Mouse (Mus musculus): ENCODE results near the gene Tnfrsf21. TPM values are rescaled to one million over a fixed set of nuclear protein-coding genes. Genes with fewer than 3 reads are reported as not detected.

The Tnfrsf21 gene
- polyA plus RNA-seq, 1 experiment: 29.5 TPM

- Histone ChIP-seq H3K4me3 (replicated peaks; ENCODE audit: extremely low read depth, low read depth, low read length) (no peak overlapping the region), H3K4me1 (ENCODE audit: control insufficient read depth, insufficient read depth, low read length) (peaks cover 6% of the 10 kb centered on the region; the same call in 1 of the 2 replicates)
- TF ChIP-seq POLR2A (IDR thresholded peaks at IDR 0.05; ENCODE audit: borderline replicate concordance, extremely low read depth, low read depth, low read length) (no peak), CTCF (IDR thresholded peaks at IDR 0.05; ENCODE audit: insufficient read depth, low read length) (no peak)
- 73% methylated on average over 11 of the region's 11 CpGs for WGBS
- no peak for DNase-seq
Observed at GRCm38 (mm10) chr17:43072142-43072786, 55.9 kb downstream of the Tnfrsf21 start.

- no peak for DNase-seq
- Histone ChIP-seq H3K4me3 (replicated peaks; ENCODE audit: extremely low read depth, low read depth, low read length) (no peak overlapping the region), H3K4me1 (ENCODE audit: control insufficient read depth, insufficient read depth, low read length) (peaks cover 6% of the 10 kb centered on the region; the same call in 1 of the 2 replicates)
- TF ChIP-seq POLR2A (IDR thresholded peaks at IDR 0.05; ENCODE audit: borderline replicate concordance, extremely low read depth, low read depth, low read length) (no peak), CTCF (IDR thresholded peaks at IDR 0.05; ENCODE audit: insufficient read depth, low read length) (no peak)
- 51% methylated on average over 5 of the region's 5 CpGs for WGBS
Observed at GRCm38 (mm10) chr17:43072787-43073148, 56.4 kb downstream of the Tnfrsf21 start.

GRCm38 (mm10) chr17:43074391-43074790, 58.0 kb downstream of the Tnfrsf21 start:
- no peak for TF ChIP-seq POLR2A (IDR thresholded peaks at IDR 0.05; ENCODE audit: borderline replicate concordance, extremely low read depth, low read depth, low read length)
- no peak for TF ChIP-seq CTCF (IDR thresholded peaks at IDR 0.05; ENCODE audit: insufficient read depth, low read length)
- H3K4me1 ChIP-seq (ENCODE audit: control insufficient read depth, insufficient read depth, low read length): peaks cover 6% of the 10 kb centered on the region; the same call in 1 of the 2 replicates
- 84% methylated on average over 5 of the region's 5 CpGs for WGBS
- DNase-seq: no peak
- H3K4me3 ChIP-seq (replicated peaks; ENCODE audit: extremely low read depth, low read depth, low read length): no peak overlapping the region

GRCm38 (mm10) chr17:43075100-43075499, 58.7 kb downstream of the Tnfrsf21 start:
- no peak for DNase-seq
- WGBS: 69% methylated on average over 8 of the region's 8 CpGs
- H3K4me3 ChIP-seq (replicated peaks; ENCODE audit: extremely low read depth, low read depth, low read length): no peak overlapping the region
- TF ChIP-seq POLR2A (IDR thresholded peaks at IDR 0.05; ENCODE audit: borderline replicate concordance, extremely low read depth, low read depth, low read length): no peak
- no peak for TF ChIP-seq CTCF (IDR thresholded peaks at IDR 0.05; ENCODE audit: insufficient read depth, low read length)
- peaks cover 6% of the 10 kb centered on the region; the same call in 1 of the 2 replicates for H3K4me1 ChIP-seq (ENCODE audit: control insufficient read depth, insufficient read depth, low read length)

GRCm38 (mm10) chr17:43075937-43076336, 59.6 kb downstream of the Tnfrsf21 start:
- 50% methylated on average over 8 of the region's 8 CpGs for WGBS
- H3K4me1 ChIP-seq (ENCODE audit: control insufficient read depth, insufficient read depth, low read length): peaks cover 6% of the 10 kb centered on the region; the same call in 1 of the 2 replicates
- H3K4me3 ChIP-seq (replicated peaks; ENCODE audit: extremely low read depth, low read depth, low read length): no peak overlapping the region
- TF ChIP-seq CTCF (IDR thresholded peaks at IDR 0.05; ENCODE audit: insufficient read depth, low read length): no peak
- no peak for TF ChIP-seq POLR2A (IDR thresholded peaks at IDR 0.05; ENCODE audit: borderline replicate concordance, extremely low read depth, low read depth, low read length)
- DNase-seq: peak; percentile 17

- 32% methylated on average over 18 of the region's 18 CpGs for WGBS
- Histone ChIP-seq H3K4me1 (ENCODE audit: control insufficient read depth, insufficient read depth, low read length) (peaks cover 6% of the 10 kb centered on the region; the same call in 1 of the 2 replicates), H3K4me3 (replicated peaks; ENCODE audit: extremely low read depth, low read depth, low read length) (no peak overlapping the region)
- peak; percentile 50 for DNase-seq
- TF ChIP-seq CTCF (IDR thresholded peaks at IDR 0.05; ENCODE audit: insufficient read depth, low read length) (no peak), POLR2A (IDR thresholded peaks at IDR 0.05; ENCODE audit: borderline replicate concordance, extremely low read depth, low read depth, low read length) (no peak)
Observed at GRCm38 (mm10) chr17:43076801-43077493, 60.6 kb downstream of the Tnfrsf21 start.

- 48% methylated on average over 4 of the region's 4 CpGs for whole genome bisulfite sequencing
- Histone ChIP-seq H3K4me3 (replicated peaks; ENCODE audit: extremely low read depth, low read depth, low read length) (no peak overlapping the region), H3K4me1 (ENCODE audit: control insufficient read depth, insufficient read depth, low read length) (peaks cover 6% of the 10 kb centered on the region; the same call in 1 of the 2 replicates)
- TF ChIP-seq CTCF (IDR thresholded peaks at IDR 0.05; ENCODE audit: insufficient read depth, low read length): no peak
- TF ChIP-seq POLR2A (IDR thresholded peaks at IDR 0.05; ENCODE audit: borderline replicate concordance, extremely low read depth, low read depth, low read length): no peak
- no peak for DNase-seq
Observed at GRCm38 (mm10) chr17:43077540-43077939, 61.2 kb downstream of the Tnfrsf21 start.

GRCm38 (mm10) chr17:43081225-43081624, 64.9 kb downstream of the Tnfrsf21 start:
- Histone ChIP-seq H3K4me3 (replicated peaks; ENCODE audit: extremely low read depth, low read depth, low read length) (no peak overlapping the region), H3K4me1 (ENCODE audit: control insufficient read depth, insufficient read depth, low read length) (no peaks in the 10 kb centered on the region)
- no peak for TF ChIP-seq POLR2A (IDR thresholded peaks at IDR 0.05; ENCODE audit: borderline replicate concordance, extremely low read depth, low read depth, low read length)
- TF ChIP-seq CTCF (IDR thresholded peaks at IDR 0.05; ENCODE audit: insufficient read depth, low read length): no peak
- no peak for DNase-seq
- 68% methylated on average over 5 of the region's 5 CpGs for WGBS

- Histone ChIP-seq H3K4me1 (ENCODE audit: control insufficient read depth, insufficient read depth, low read length) (no peaks in the 10 kb centered on the region), H3K4me3 (replicated peaks; ENCODE audit: extremely low read depth, low read depth, low read length) (no peak overlapping the region)
- no peak for DNase-seq
- 83% methylated on average over 6 of the region's 6 CpGs for WGBS
- TF ChIP-seq POLR2A (IDR thresholded peaks at IDR 0.05; ENCODE audit: borderline replicate concordance, extremely low read depth, low read depth, low read length) (no peak), CTCF (IDR thresholded peaks at IDR 0.05; ENCODE audit: insufficient read depth, low read length) (no peak)
Observed at GRCm38 (mm10) chr17:43089496-43089895, 73.1 kb downstream of the Tnfrsf21 start.
